Mouse (Mus musculus): ENCODE data around the gene Taar8b.
"Not testable (repeated sequence)": the region's sequence is repeated elsewhere in the genome, so short reads cannot be mapped to it uniquely, and the experiment has no call there.

Gene Taar8b

DNA sequence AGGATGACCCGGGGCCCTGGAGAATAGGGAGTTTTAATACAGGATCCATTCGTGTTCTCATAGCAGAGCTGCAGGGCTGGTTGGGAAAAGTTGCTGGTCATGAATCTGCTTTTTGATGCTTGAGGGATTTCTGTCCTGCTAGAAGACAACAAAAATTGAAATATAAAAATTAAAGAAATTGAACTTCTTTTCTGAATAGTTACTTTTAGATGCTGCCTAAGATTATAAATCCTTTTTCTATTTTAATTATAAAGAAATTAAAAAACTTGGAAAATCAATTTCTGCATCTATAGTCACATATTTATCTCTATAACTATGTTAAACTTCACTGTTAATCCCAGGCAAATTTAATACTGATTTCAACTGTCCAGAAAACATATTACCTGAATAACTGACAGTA is at the start of gene Taar8b:
Gene Taar8b, minus strand, starts transcription at position 101 of the 400 bp plus-strand sequence.
- DNase-seq (ENCODE audit: low spot score) = no peak

DNA sequence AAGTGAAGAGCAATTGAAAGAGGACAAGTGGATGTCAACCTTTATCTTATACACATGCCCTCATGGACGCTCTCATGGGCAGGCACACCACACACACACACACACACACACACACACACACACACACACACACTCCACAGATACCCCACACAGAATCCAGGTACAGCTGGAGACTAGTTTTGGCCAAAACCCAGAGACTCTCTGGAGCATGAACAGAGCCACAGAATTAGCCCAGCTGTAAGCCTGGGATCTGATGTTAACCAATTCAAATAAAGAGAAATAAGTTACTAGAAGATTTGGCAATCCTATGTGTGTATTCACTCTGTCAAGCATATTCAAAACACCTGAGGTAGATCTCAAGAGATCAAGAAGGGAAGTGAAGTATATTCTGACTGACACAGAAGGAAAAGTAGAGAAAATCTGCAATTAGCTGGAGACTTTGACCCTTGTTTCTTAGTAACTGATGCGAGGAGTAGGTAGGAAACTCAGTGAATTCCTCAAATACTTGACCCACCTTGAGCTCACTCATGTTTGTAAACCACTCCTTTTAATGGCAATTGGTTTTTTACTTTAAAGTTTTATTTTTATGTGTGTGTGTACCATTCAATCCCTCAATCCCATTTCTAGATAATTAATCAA is 46.6 kb upstream of the Taar8b start:
- no peak for DNase-seq (ENCODE audit: low spot score)

DNA sequence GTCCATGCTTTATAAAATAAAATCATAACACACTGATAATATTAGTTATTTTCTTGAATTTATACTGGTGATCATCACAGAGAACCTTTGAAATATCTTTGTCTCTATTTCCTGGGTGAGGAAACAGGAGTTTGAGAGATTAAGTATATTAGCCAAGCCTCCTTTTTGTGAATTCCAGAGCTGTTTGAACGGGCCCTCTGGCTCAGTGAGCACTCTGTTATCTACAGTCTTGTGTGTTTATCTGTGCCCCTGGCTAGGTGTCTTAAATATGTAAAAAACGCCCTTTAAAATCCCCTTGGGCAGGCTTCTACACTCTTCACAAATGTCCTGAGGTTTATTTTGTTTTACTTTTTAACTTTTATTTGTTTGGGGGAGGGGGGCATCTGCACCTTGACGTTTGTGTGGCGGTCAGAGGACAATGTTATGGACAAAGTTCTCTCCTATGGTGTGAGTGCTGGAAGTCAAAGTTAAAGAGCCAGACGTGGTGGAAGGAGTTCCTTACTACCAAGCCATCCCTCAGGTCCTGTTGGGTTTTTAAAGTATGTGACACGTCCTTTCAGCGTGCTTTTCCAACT is 42.1 kb upstream of the Taar8b start:
- no peak for DNase-seq (ENCODE audit: low spot score)

DNA sequence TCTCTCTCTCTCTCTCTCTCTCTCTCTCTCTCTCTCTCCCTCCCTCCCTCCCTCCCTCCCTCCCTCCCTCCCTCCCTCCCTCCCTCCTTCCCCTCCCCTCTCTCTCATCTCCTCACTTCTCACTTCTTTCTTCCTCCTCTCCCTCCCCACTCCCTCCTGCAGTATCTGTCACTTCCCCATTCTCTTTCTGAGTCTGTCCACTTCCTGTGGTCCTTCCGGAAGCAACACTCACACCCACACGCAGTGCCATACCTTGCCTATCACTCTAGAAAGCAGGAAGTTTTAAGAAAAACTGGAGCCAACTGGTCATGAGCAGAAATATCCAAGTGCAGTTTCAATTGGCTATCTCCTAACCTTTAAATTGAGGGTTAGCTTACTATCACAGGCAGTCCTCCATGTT is 41.0 kb upstream of the Taar8b start:
- no peak for DNase-seq (ENCODE audit: low spot score)

DNA sequence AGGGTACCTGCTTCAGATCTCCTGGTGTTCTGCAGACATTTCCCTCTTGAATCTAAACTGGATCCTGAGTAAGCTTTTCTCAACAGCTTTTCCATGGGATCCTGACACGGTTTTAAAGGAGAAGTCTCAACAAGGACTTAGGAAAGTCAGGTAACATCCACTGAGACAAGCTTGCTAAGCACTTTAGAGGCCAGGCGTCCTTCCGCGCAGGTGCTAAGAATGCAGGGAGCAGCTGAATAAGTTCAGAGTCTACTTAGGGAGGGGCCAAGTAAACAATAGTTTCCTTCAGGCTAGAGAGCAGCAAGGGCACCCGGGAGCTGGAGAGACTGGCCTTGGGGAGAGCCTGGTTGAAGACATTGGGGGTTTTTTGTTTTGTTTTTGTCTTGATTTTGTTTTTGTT is 40.2 kb upstream of the Taar8b start:
- DNase-seq (ENCODE audit: low spot score) = peak; percentile 49

DNA sequence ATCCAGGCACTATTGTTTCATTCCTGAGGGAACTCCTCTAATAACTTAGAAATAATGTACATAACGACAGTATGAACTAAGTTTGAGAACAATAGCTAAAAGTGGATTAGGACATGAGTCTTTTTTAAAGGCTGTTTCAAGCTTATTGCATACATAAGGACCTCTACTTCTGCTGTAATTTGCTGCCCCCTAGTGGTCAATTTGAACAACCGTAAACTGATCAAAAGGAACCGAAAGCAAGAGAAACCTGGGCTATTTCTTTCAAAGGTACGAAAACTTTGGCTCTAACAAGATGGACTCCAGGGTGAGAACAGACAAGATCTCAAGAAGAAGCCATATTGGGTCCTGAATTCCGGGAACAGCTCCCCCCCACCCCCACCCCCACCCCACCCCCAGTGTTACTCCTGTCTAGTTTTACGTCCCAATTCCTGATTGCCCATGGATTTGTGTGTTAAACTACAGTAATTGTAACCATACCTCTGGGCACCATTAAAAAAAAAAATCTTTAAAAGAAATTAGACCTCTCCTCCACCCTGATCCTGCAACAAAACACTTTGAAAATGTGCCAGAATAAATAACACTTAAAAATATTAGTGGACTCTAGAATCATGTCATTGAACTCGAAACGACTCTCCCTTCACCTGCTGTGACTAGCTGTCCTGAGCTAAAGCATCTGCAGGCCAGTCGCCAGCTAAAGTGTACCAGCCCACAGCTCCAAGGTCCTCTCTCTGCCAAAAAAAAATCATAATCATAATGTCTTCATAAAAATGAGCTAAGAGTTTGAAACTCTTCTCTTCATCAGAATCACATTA is 39.6 kb upstream of the Taar8b start:
- DNase-seq (ENCODE audit: low spot score) = peak; percentile 54

DNA sequence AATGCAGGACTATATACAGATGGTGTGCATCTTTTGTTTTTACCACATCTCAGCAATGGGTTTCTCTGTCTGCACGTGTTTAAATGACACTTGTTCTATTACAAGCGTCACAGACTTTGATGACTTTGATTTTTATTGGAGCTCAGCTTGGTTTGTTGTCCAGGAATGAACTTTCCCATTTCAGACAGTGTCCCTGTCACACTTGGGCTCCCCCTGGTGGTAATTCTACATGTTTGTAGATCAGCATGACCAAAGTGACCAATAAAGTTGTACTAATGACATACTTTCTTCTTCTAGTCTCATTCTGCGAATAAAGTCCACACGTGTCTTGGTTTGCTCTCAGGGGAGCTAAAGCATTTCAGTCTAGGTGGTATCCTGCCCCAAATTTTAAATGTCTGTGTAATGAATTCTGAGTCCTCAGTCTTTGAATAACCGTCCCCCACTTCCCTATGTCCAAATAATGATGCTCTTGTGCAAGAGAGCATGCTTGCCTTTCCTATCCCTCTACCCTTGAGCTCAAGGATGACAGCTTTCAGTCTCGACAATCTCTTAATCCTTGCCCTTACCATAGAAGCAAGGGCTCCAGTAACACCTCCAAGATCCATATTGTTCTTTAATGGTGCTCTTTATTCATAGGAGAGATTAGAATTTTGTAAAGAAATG is 19.2 kb upstream of the Taar8b start:
- DNase-seq (ENCODE audit: low spot score) = peak; percentile 63

DNA sequence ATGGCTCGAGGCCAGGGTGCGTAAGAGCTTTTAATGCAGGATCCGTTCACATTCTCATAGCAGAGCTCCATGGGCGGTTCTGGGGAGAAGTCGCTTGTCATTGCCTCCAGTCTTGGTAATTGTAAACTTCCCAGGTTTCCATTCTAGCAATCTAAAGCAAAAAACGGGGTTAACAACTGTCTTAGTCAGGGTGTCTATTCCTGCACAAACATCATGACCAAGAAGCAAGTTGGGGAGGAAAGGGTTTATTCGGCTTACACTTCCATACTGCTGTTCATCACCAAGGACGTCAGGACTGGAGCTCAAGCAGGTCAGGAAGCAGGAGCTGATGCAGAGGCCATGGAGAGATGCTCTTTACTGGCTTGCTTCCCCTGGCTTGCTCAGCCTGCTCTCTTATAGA is 17.3 kb upstream of the Taar8b start, which contains the start of gene Taar9:
Gene Taar9, minus strand, starts transcription at position 101 of the 400 bp plus-strand sequence.
- not testable (repeated sequence) for DNase-seq (ENCODE audit: low spot score)

DNA sequence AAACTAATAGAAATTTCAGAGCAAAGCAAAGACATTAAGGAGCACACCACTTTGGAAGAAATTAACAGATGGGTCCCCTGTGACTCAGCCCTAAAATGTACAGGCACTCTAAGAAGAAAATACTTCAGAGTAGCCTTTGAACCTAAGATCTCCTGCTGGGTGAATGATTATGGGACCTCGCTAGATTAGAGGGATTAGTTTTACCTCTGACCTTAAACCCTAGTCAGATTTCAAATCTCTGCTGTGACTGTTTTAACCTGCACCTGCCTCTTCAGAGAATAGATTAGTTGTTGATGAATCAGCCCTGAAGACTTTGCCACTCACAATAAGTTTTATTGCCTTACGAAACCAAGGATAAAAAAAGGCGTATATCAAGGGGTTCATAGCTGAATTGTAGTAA is 16.1 kb upstream of the Taar8b start:
- DNase-seq (ENCODE audit: low spot score) = no peak

DNA sequence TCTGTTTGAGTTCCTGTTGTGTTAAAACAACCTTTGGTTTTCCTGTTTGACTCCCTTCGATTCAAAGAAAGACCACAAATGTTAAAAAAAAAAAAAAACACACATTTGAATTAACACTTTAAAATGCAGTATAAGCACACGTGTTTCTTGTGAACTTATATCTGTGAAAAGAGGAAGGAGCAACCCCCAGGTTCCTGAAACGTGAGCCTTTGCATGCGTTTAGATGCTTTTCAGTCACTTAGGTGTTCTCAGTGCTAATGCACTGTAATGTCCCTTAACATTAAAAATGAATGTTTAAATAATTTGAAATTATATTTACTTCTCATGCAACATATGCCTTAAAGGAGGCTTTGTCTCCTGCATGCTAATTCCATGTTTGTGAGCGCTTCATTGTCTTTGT is 15.7 kb upstream of the Taar8b start:
- DNase-seq (ENCODE audit: low spot score) = no peak

DNA sequence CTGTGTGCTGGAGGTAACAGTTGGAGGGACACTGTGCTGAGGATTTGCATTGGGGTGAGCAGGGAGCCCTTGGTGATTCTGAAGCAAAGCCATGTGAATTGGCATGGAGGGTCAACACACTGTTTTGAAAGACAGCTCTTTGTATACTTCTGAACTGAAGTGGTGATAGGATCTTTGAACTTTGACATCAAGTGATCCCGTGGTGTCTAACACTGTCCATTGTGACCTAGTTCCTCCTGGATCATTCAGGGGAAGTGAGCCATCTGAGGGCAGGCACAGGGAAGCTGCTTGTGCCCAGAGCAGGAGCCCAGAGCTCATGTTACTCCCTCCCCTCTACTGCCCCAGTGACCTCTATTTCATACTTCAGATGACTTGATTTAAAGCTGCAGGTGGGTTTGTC is 11.2 kb upstream of the Taar8b start:
- DNase-seq (ENCODE audit: low spot score) = not testable (repeated sequence)

DNA sequence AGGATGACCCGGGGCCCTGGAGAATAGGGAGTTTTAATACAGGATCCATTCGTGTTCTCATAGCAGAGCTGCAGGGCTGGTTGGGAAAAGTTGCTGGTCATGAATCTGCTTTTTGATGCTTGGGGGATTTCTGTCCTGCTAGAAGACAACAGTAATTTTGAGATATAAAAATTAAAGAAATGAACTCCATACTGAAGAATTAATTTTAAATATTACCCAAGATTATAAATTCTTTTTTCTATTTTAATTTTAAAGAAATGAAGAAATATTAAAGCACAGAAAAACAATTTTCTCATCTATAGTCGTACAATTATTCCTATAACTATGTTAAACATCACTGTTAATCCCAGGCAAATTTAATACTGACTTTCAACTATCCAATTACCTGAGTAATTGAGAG is 9.7 kb upstream of the Taar8b start, which contains the start of gene Taar8c:
Gene Taar8c, minus strand, starts transcription at position 101 of the 400 bp plus-strand sequence.
- DNase-seq (ENCODE audit: low spot score) = not testable (repeated sequence)

DNA sequence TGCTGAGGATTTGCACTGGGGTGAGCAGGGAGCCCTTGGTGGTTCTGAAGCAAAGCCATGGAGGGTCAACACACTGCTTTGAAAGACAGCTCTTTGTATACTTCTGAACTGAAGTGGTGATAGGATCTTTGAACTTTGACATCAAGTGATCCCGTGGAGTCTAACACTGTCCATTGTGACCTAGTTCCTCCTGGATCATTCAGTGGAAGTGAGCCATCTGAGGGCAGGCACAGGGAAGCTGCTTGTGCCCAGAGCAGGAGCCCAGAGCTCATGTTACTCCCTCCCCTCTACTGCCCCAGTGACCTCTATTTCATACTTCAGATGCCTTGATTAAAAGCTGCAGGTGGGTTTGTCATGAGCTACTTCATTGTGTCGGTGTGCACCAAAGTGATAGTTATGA is 4.9 kb upstream of the Taar8b start:
- DNase-seq (ENCODE audit: low spot score) = not testable (repeated sequence)

DNA sequence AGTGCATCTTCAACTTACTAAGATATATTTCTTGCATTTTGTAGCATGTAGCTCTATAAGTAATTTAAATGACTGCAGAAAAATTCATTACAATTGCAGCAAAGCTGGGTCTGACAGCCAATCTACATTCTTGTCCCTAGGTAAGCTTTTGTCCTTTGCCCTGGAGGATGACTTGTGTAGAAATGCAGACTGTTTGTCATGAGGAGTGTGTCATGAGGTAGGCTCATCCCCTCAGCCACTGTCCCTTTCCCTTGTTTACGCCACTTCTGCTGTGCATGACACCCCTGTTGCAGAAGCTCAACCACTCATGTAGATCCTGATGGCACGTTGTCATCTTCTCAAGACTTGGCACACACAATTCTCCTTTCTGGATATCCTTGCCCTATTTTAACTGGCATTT is 4.9 kb downstream of the Taar8b start:
- no peak for DNase-seq (ENCODE audit: low spot score)

DNA sequence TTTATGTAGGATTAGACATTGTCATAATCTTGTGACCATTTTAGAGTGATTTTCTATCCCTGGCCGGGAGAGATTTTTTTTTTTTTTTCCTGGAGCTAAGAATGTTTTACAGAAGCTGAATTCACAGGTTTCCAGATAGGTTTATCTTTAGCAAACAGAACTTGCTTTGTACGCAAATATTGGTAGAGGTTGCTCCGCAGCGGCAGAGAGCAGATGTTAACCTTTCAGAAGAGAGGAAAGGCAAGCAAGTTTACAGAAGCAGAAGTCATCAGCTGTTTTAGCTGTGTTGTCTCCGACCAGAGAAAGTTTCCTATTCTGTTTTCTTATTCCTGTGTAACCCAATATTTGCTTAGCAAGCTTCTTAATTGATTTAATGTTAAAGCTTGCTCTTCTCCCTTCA is 5.5 kb downstream of the Taar8b start:
- DNase-seq (ENCODE audit: low spot score) = no peak

DNA sequence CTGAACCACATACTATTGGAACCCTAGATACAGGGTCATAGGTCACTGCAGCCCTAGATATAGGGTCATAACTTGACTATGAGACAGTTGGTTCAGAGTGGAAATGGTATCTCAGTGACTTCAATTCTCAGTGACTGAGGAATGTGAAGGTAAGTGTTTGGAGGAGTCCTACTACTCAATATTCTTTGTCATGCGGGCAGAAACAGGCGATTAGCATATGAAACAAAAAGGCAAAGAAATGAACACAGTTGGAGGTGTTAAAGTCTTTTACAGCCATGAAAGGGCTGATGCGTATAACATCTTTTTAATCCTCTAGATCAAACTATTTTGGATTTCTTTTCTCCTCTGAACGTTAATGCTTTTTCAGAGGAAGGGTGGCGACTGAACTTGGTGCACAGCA is 6.2 kb downstream of the Taar8b start:
- DNase-seq (ENCODE audit: low spot score) = no peak

DNA sequence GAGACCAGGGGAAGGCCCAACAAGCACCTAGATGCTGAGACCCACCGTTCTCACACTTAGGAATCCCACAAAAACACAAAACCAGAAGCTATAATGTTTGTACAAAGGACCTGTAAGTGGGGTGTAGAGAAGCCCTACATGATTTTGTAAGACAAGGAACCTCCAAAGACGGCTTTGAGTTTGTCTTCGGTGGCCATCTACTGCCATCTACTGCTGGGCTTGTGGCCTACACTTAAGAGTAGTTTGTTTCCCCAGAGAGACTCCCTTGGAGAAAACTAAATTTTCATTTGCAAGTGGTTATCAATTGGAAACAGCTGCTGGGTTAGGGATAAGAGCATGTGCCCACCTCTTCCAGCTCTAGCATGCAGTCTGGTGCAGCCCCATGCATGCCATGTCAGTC is 11.9 kb downstream of the Taar8b start:
- peak; percentile 53 for DNase-seq (ENCODE audit: low spot score)

DNA sequence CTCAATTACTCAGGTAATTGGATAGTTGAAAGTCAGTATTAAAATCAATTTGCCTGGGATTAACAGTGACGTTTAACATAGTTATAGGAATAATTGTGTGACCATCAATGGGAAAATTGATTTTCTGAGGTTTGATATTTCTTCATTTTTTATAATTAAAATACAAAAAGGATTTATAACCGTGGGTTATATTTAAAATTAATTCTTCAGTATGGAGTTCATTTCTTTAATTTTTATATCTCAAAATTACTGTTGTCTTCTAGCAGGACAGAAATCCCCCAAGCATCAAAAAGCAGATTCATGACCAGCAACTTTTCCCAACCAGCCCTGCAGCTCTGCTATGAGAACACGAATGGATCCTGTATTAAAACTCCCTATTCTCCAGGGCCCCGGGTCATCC is 15.9 kb downstream of the Taar8b start, which contains the start of gene Taar8a:
Gene Taar8a, plus strand, starts transcription at position 301 of the 400 bp plus-strand sequence.
- not testable (repeated sequence) for DNase-seq (ENCODE audit: low spot score)

DNA sequence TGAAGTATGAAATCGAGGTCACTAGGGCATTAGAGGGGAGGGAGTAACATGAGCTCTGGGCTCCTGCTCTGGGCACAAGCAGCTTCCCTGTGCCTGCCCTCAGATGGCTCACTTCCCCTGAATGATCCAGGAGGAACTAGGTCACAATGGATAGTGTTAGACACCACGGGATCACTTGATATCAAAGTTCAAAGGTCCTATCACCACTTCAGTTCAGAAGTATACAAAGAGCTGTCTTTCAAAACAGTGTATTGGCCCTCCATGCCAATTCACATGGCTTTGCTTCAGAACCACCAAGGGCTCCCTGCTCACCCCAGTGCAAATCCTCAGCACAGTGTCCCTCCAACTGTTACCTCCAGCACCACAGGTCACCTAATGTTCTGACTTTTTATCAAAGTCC is 17.3 kb downstream of the Taar8b start:
- not testable (repeated sequence) for DNase-seq (ENCODE audit: low spot score)

DNA sequence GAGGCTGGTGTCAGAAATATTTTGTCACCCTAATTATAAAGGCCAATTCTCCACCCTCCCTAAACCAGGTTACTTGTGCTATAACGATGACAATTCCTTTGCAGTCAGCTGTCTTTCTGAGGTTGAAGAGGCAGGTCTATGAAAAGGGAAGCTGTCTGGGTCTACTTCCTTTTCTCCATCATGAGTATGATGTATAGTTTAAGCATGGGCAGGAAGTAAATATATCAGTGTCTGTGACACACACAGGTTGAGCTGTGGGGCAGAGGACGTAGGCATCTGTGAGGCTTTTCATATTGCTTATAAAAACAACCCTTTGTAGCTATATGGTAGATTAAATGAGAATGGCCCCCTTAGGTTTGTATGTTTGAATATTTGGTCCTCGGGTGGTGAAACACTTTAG is 33.1 kb downstream of the Taar8b start:
- no peak for DNase-seq (ENCODE audit: low spot score)

DNA sequence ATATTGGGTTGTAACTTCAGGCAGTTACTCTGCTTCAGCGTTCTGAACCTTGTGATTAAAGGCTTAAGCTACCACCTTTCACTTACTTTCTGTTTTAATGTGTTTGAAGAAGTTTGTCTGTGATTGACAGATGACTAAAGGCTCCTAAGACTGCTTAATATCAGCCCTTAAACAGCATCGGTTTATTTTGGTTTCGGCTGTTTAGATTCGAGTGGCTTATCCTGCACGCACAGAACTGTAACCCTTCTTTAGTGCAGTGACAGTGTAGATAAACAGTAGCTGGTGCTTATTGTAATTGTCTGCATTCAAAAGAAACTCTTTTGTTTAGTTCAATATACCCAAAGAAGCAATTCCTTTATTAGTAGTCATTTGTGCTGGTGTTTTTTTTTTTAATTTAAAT is 40.1 kb downstream of the Taar8b start:
- no peak for DNase-seq (ENCODE audit: low spot score)

DNA sequence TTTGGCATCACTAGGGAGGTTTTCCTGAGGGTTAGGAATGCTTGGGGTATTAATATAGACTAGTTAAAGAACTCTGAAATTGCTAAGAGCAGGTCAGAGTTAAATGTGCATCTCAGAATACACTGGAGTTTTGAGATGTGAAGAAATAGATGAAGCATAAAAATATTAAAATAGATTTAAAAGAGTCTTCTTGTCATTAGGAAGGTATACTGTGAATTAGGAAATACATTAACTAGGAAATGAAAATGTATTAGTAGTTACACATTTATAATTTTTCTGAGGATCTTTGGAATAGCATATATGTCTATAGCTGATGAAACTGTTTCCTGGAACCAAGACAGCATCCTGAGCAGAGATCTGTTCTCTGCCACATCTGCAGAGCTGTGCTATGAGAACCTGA is 42.9 kb downstream of the Taar8b start, which contains the start of gene Taar7f:
Gene Taar7f, plus strand, starts transcription at position 301 of the 400 bp plus-strand sequence.
- no peak for DNase-seq (ENCODE audit: low spot score)
